Mouse (Mus musculus) left cerebral cortex, adult 2 months (tissue): ENCODE results near the gene Chchd3. TPM values are rescaled to one million over a fixed set of nuclear protein-coding genes. Genes with fewer than 3 reads are reported as not detected.
A peak's percentile ranks its signal among the peaks of the same experiment; 100 is the strongest.

ENCODE experiments used
- DNase-seq, 2 experiments: peaks; one replicate each; pipeline ENCODE4 v3.0.0; 2021 to 2022; ENCODE audit warnings: low spot score in 2 of 2, mixed read lengths in 1 of 2; ENCODE audit errors: extremely low spot score in 1 of 2
- H3K27ac ChIP-seq: fragments of 200-600 bp; 2 replicates; pipeline ENCODE4 v1.8.1; 2022
- H3K4me3 ChIP-seq: fragments of 200-600 bp; 2 replicates; pipeline ENCODE4 v1.8.1; 2022
- CTCF ChIP-seq: fragments of 200-600 bp; IDR thresholded peaks from 2 replicates; pipeline ENCODE4 v1.8.1; 2022; ENCODE audit warnings: antibody characterized with exemption, mild to moderate bottlenecking, moderate library complexity
- intact Hi-C: fragments of 180-260 bp; cut with DNase I; formaldehyde crosslinking; loops from one replicate; pipeline ENCODE4 v1.15.1; 2025
- total RNA-seq, 2 experiments: library from RNA; stranded (reverse); gene quantifications; 2 replicates each; pipeline ENCODE4 v1.2.3; 2021

The Chchd3 gene
- total RNA-seq, 2 experiments from 2014 or later: 84.3 to 88.6 TPM

GRCm38 (mm10) chr6:32786196-32786595 is 273.9 kb downstream of the Chchd3 start:
- H3K27ac ChIP-seq: no peak overlapping the region
- intact Hi-C loops: no loop called here
- DNase-seq: no peak
- TF ChIP-seq CTCF: no peak
- no peak overlapping the region for H3K4me3 ChIP-seq

- DNase-seq: no peak
- no peak for TF ChIP-seq CTCF
- Histone ChIP-seq H3K27ac (no peak overlapping the region), H3K4me3 (no peak overlapping the region)
- intact Hi-C loops: no loop called here
Measured at GRCm38 (mm10) chr6:32783102-32783501, 277.0 kb downstream of the Chchd3 start.

DNA sequence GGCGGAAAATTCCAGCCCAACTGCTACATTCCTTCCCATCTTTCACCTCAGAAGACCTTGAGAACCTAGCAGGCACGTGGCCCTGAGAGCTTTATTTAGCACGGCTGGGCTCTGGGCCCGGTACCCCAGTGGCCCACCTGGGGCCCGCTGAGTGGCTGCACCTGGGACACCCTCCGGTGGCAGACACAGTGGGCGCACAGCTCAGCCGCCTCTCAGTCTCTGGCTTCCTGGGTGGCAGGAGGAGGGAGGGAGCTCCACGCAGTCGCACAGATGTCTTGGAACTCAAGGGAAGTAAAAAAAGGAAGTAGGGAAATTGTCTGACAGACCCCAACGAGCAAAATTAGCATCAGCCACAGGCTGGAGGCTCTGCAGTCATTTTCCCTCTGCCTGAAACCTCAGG is 279.5 kb downstream of the Chchd3 start:
- intact Hi-C loops: no loop called here
- no peak; the same call in 1 of the 2 replicates for TF ChIP-seq CTCF
- peak; percentile 66 to 67 for DNase-seq
- Histone ChIP-seq H3K27ac (peak overlapping the region; percentile 74), H3K4me3 (peak overlapping the region; percentile 31)

DNA sequence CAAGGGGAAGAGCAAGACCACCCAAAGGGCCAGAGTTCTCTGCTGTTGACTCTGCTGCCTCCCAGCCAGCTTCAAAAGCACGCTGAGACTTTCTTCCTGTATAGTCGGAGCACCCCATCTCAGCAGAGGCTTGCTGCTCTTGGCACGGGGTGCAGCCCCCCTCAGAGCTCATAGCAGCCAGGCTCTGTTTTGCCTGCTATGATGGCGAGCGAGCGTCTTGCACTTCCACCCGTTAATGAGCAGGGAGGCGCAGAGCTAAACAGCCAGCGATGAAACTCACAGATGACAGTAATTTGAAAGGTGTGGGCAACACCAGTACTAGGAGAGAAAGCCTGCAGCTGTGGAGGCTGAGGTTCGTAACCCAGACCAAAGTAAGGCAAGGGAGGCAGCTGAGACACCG is 283.7 kb downstream of the Chchd3 start:
- no peak for TF ChIP-seq CTCF
- Histone ChIP-seq H3K27ac (no peak overlapping the region), H3K4me3 (no peak overlapping the region)
- no peak for DNase-seq
- intact Hi-C loops: no loop called here

DNA sequence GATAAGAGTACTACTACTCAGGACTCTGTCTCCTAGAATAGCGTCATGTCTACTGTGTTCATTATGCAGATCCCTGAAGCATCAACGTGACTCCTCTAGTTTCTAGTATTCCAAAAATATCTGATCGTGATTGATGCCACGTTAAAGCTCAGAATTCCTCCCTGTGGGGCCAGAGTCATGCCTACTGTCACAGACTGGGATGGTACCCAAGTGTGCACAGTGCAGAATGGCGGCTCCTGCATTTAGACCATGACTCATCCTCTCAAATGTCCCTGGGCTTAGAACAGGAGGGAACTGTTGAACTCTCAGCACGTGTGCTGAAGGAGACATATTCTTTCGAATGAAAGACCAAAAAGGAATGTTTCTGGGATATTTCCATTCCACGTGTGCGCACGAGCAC is 305.5 kb downstream of the Chchd3 start:
- no peak for TF ChIP-seq CTCF
- DNase-seq: peak; percentile 29 to 43
- no peak overlapping the region for H3K4me3 ChIP-seq
- H3K27ac ChIP-seq: no peak overlapping the region
- intact Hi-C loops: loop anchor here (5.0 kb wide), 1 partner anchor 117 kb away; no protein-coding TSS in a partner anchor

DNA sequence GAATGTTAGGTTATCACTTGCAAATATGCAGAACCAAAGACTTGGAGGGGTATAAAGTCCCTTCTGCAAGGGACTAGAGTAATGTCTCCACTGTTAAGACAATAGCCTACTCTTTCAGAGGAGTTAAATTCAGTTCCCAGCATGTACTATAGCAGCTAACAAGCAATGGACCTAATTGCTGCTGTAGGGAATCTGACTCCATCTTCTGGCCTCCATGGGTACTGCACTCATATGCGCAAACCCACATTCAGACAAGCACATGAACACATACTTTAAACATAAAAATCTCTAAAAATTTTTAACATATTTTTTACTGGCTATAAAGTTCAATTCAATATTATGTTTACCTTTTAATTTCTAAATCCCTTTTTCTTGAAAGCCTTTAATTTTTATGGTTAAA is 310.2 kb downstream of the Chchd3 start:
- DNase-seq: no peak
- intact Hi-C loops: loop anchor here (5.0 kb wide), 1 partner anchor 113 kb away; no protein-coding TSS in a partner anchor
- TF ChIP-seq CTCF: peak; percentile 36
- Histone ChIP-seq H3K27ac (no peak overlapping the region), H3K4me3 (no peak overlapping the region)

- intact Hi-C loops: no loop called here
- no peak overlapping the region for H3K27ac ChIP-seq
- DNase-seq: no peak
- H3K4me3 ChIP-seq: no peak overlapping the region
- TF ChIP-seq CTCF: no peak
Measured at GRCm38 (mm10) chr6:32748777-32749176, 311.3 kb downstream of the Chchd3 start.

DNA sequence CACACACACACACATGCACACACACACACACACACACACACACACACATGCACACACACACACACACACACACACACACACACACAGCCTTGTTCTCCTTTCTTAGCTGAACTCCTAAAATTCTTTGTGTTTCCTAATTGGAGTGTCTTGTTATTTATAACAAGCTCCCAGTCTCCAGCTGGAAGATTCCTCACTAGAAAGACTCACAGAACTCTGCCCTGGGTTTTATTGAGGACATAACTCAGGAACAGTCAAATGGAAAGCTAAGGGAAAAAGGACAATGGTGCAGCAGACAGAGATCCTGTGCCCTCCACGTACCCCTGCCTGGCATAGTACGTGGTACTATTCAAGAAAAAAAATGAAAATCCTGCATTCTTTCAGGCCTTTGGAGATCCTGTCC is 312.7 kb downstream of the Chchd3 start:
- Histone ChIP-seq H3K4me3 (no peak overlapping the region), H3K27ac (no peak overlapping the region)
- intact Hi-C loops: no loop called here
- no peak for DNase-seq
- no peak for TF ChIP-seq CTCF

Other genes with a start within 250 kb of the Chchd3 start
- gene Exoc4, start 188.8 kb upstream of the Chchd3 start, total RNA-seq: 10 to 100 TPM; 75.6 to 80.2 TPM